Comparison of ENCODE assay signal across 8 mouse cellular contexts in genomic region chr17:62882726-62883475, GRCm38 (mm10). TPM values are rescaled to one million over a fixed set of nuclear protein-coding genes. Genes with fewer than 3 reads are reported as not detected.
DNase-seq lines count a peak whose midpoint lies in the region; ATAC-seq and TF ChIP-seq lines count a peak whose summit lies in the region.

No protein-coding gene starts in this region.

- TF ChIP-seq CTCF in hindbrain, postnatal 0 days (IDR thresholded peaks at IDR 0.05; ENCODE audit: low read depth), result no peak

- H3K9ac ChIP-seq in hindbrain, postnatal 0 days (replicated peaks; ENCODE audit: low read length), result peak overlapping the region; percentile 73

- H3K4me1 ChIP-seq in hindbrain, postnatal 0 days (ENCODE audit: insufficient read depth, low read length), result no peaks in the 10 kb centered on the region

- no peaks in the 10 kb centered on the region for H3K36me3 ChIP-seq in hindbrain, postnatal 0 days (ENCODE audit: insufficient read depth, low read length)

- no peaks in the 10 kb centered on the region for H3K9me3 ChIP-seq in hindbrain, postnatal 0 days (ENCODE audit: low read length)

- peak; percentile 88 to 95 for DNase-seq in adrenal gland, adult (ENCODE audit: inconsistent age in 2 of 2, low spot score in 1 of 2)
- DNase-seq in gastrocnemius, adult 8-10 months (ENCODE audit: low spot score in 2 of 2), result peak; percentile 8 to 30
- DNase-seq in hindbrain, postnatal 0 days (ENCODE audit: low spot score), result peak; percentile 93
- DNase-seq in left cerebral cortex, adult 9 months (ENCODE audit: low spot score in 2 of 2), result peak; percentile 68 to 70
- DNase-seq in right cerebral cortex, postnatal 36 days (ENCODE audit: low spot score in 2 of 2), result peak; percentile 72 to 74

- ATAC-seq in common myeloid progenitor, adult 5-6 weeks (replicated peaks; ENCODE audit: low read depth, poor library complexity, severe bottlenecking), result 0 out of 2 replicates have a peak, but pooled peaks have one; percentile 5
- peak; percentile 90 for ATAC-seq in hindbrain, postnatal 0 days
- ATAC-seq in megakaryocyte, adult 5-6 weeks (ENCODE audit: poor library complexity, severe bottlenecking), result 0 out of 2 replicates have a peak, but pooled peaks have one; percentile 8
- ATAC-seq in inflammation-experienced regulatory T-cells, adult 6 months, result no peak

- H3K27me3 ChIP-seq in hindbrain, postnatal 0 days (ENCODE audit: insufficient read depth, low read length), result no peaks in the 10 kb centered on the region

- 0% methylated on average over 33 of the region's 53 CpGs for WGBS in hindbrain, postnatal 0 days

- H3K4me2 ChIP-seq in hindbrain, postnatal 0 days (ENCODE audit: low read depth, low read length), result peak overlapping the region; percentile 99

- peak overlapping the region; percentile 83 for H3K4me3 ChIP-seq in hindbrain, postnatal 0 days (ENCODE audit: low read length)

- peak overlapping the region; percentile 80 for H3K27ac ChIP-seq in hindbrain, postnatal 0 days

RNA-seq across cellular contexts. Expression of gene Efna5, which starts 1.8 kb away (rescaled TPM):
- total RNA-seq in common myeloid progenitor, adult 5-6 weeks (2017), result not detected in 2 replicates
- total RNA-seq in gastrocnemius, adult 8-10 months (2022), result 1 to 10 TPM in 1 of 4 experiments, under 1 TPM in 3; 0.29 to 1.3 (median 0.71) TPM
- 5.3 and 5.4 TPM in 2 replicates for total RNA-seq in hindbrain, postnatal 0 days (2014; rRNA removed)
- polyA plus RNA-seq in hindbrain, postnatal 0 days (2015; fragmentation: Nextera tagmentation; extraction: Ambion mirVana), result 38.8 and 40.2 TPM in 2 replicates
- 0.16 and 0.30 TPM in 2 replicates for total RNA-seq in megakaryocyte, adult 5-6 weeks (2015)
- not detected in 2 replicates for total RNA-seq in megakaryocyte, adult 5-6 weeks (2017)
- under 1 TPM in 2 of 3 experiments, not detected in 1; 0.13 TPM for polyA plus RNA-seq in inflammation-experienced regulatory T-cells, adult 6 months (2017; shearing (Covaris generic))

Comparison
In these comparisons a context has a peak if more than half of its experiments do, and no peak if none do; other contexts are left out.
1. DNase-seq: peak in every context shown above with its lines; median percentile 93 in hindbrain, postnatal 0 days; 92 in adrenal gland, adult; 73 in right cerebral cortex, postnatal 36 days; 69 in left cerebral cortex, adult 9 months; 19 in gastrocnemius, adult 8-10 months.